ENCODE assay signal across 9 mouse cellular contexts in genomic region chr8:94994006-94994405, GRCm38 (mm10). TPM values are rescaled to one million over a fixed set of nuclear protein-coding genes. Genes with fewer than 3 reads are reported as not detected.
A peak's percentile ranks its signal among the peaks of the same experiment; 100 is the strongest.
DNase-seq lines count a peak whose midpoint lies in the region; ATAC-seq and TF ChIP-seq lines count a peak whose summit lies in the region.
"Had no signal": no experiment of that assay in that cellular context is flagged by ENCODE, and none has a peak within 500 bp of the region (broad histone marks: within the 10 kb centered on the region; RNA-seq: fewer than 3 reads in every experiment).

No protein-coding gene starts in this region.

- no peak for TF ChIP-seq CTCF in lung, adult 2 months (IDR thresholded peaks at IDR 0.05; ENCODE audit: insufficient read depth, low read length)
- TF ChIP-seq CTCF in stomach, postnatal 0 days (IDR thresholded peaks at IDR 0.05; ENCODE audit: low read depth) = no peak

- no peak overlapping the region for H3K4me3 ChIP-seq in lung, embryonic 15.5 days
- no peak overlapping the region for H3K4me3 ChIP-seq in lung, adult 2 months (replicated peaks; ENCODE audit: extremely low read depth, low read depth, low read length)
- no peak overlapping the region for H3K4me3 ChIP-seq in embryonic facial prominence, embryonic 14.5 days (ENCODE audit: low read depth, low read length)
- peak overlapping the region; percentile 68 for H3K4me3 ChIP-seq in midbrain, embryonic 11.5 days (ENCODE audit: low read depth, low read length)
- H3K4me3 ChIP-seq in stomach, postnatal 0 days (ENCODE audit: low read depth, low read length) = no peak overlapping the region

- 2% methylated on average over 14 of the region's 14 CpGs for WGBS in lung, embryonic 15.5 days
- WGBS in lung, adult 2 months = 17% methylated on average over 14 of the region's 14 CpGs
- 0% methylated on average over 10 of the region's 14 CpGs for WGBS in embryonic facial prominence, embryonic 14.5 days
- WGBS in midbrain, embryonic 11.5 days = 2% methylated on average over 14 of the region's 14 CpGs
- 11% methylated on average over 14 of the region's 14 CpGs for WGBS in stomach, postnatal 0 days

- H3K27ac ChIP-seq in lung, embryonic 15.5 days = peak overlapping the region; percentile 15; the same call in 1 of the 2 replicates
- H3K27ac ChIP-seq in embryonic facial prominence, embryonic 14.5 days (replicated peaks; ENCODE audit: low read depth, low read length) = peak overlapping the region; percentile 4; the same call in 1 of the 2 replicates
- peak overlapping the region; percentile 97 for H3K27ac ChIP-seq in midbrain, embryonic 11.5 days (ENCODE audit: low read depth, low read length)
- H3K27ac ChIP-seq in stomach, postnatal 0 days (replicated peaks) = no peak overlapping the region
- H3K27ac ChIP-seq: liver, embryonic 14.5 days had no signal

- H3K36me3 ChIP-seq in lung, embryonic 15.5 days = no peaks in the 10 kb centered on the region
- H3K36me3 ChIP-seq in embryonic facial prominence, embryonic 14.5 days (ENCODE audit: control insufficient read depth, insufficient read depth, low read length) = no peaks in the 10 kb centered on the region
- no peaks in the 10 kb centered on the region for H3K36me3 ChIP-seq in midbrain, embryonic 11.5 days (ENCODE audit: control insufficient read depth, insufficient read depth, low read length)
- H3K36me3 ChIP-seq in stomach, postnatal 0 days (ENCODE audit: control insufficient read depth, insufficient read depth, low read length) = no peaks in the 10 kb centered on the region

- H3K27me3 ChIP-seq in lung, embryonic 15.5 days = no peaks in the 10 kb centered on the region
- H3K27me3 ChIP-seq in embryonic facial prominence, embryonic 14.5 days (replicated peaks; ENCODE audit: control insufficient read depth, insufficient read depth, low read length) = no peaks in the 10 kb centered on the region
- no peaks in the 10 kb centered on the region for H3K27me3 ChIP-seq in midbrain, embryonic 11.5 days (ENCODE audit: control insufficient read depth, insufficient read depth, low read length)
- H3K27me3 ChIP-seq in stomach, postnatal 0 days (ENCODE audit: control insufficient read depth, insufficient read depth, low read length) = no peaks in the 10 kb centered on the region

- H3K9ac ChIP-seq in lung, embryonic 15.5 days = no peak overlapping the region
- peak overlapping the region; percentile 21; the same call in 1 of the 2 replicates for H3K9ac ChIP-seq in embryonic facial prominence, embryonic 14.5 days (ENCODE audit: low read depth, low read length)
- peak overlapping the region; percentile 97 for H3K9ac ChIP-seq in midbrain, embryonic 11.5 days (ENCODE audit: low read length)
- no peak overlapping the region for H3K9ac ChIP-seq in stomach, postnatal 0 days (ENCODE audit: low read length)
- H3K9ac ChIP-seq: liver, embryonic 14.5 days had no signal

- H3K4me2 ChIP-seq in lung, embryonic 15.5 days = no peak overlapping the region
- H3K4me2 ChIP-seq in embryonic facial prominence, embryonic 14.5 days (ENCODE audit: low read depth, low read length) = no peak overlapping the region; the same call in none of the 2 replicates
- peak overlapping the region; percentile 97 for H3K4me2 ChIP-seq in midbrain, embryonic 11.5 days
- H3K4me2 ChIP-seq in stomach, postnatal 0 days (replicated peaks; ENCODE audit: low read depth) = no peak overlapping the region

- peaks cover 59% of the 10 kb centered on the region for H3K4me1 ChIP-seq in lung, embryonic 15.5 days
- peaks cover 25% of the 10 kb centered on the region for H3K4me1 ChIP-seq in lung, adult 2 months (ENCODE audit: control insufficient read depth, insufficient read depth, low read length)
- peaks cover 20% of the 10 kb centered on the region; the same call in 1 of the 2 replicates for H3K4me1 ChIP-seq in embryonic facial prominence, embryonic 14.5 days (ENCODE audit: control insufficient read depth, insufficient read depth, low read length)
- peaks cover 46% of the 10 kb centered on the region for H3K4me1 ChIP-seq in midbrain, embryonic 11.5 days (ENCODE audit: control insufficient read depth, insufficient read depth, low read length)
- peaks cover 7% of the 10 kb centered on the region for H3K4me1 ChIP-seq in stomach, postnatal 0 days (replicated peaks; ENCODE audit: control insufficient read depth, insufficient read depth)

- no peak for DNase-seq in lung, adult 2 months
- DNase-seq in embryonic facial prominence, embryonic 14.5 days (ENCODE audit: low spot score) = peak; percentile 90
- DNase-seq in heart, postnatal 36 days = peak; percentile 50 to 58
- peak; percentile 86 to 94 for DNase-seq in layer of hippocampus, postnatal 14 days (ENCODE audit: low spot score in 2 of 2)
- DNase-seq in midbrain, embryonic 11.5 days (ENCODE audit: low spot score, missing footprints) = peak; percentile 99
- peak; percentile 38 for DNase-seq in stomach, postnatal 0 days (ENCODE audit: low spot score)
- DNase-seq in spleen, postnatal 4 days (ENCODE audit: low spot score in 2 of 2) = no peak

- H3K9me3 ChIP-seq in lung, embryonic 15.5 days = no peaks in the 10 kb centered on the region
- H3K9me3 ChIP-seq in embryonic facial prominence, embryonic 14.5 days (ENCODE audit: control insufficient read depth, low read length) = no peaks in the 10 kb centered on the region
- H3K9me3 ChIP-seq in midbrain, embryonic 11.5 days (ENCODE audit: control insufficient read depth, low read length) = no peaks in the 10 kb centered on the region
- H3K9me3 ChIP-seq in stomach, postnatal 0 days (ENCODE audit: control insufficient read depth, low read length) = no peaks in the 10 kb centered on the region

- intact Hi-C loops in heart, postnatal 36 days (cut with DNase I) = no loop called here

- no peak; the same call in 1 of the 2 replicates for ATAC-seq in lung, embryonic 15.5 days (ENCODE audit: borderline replicate concordance, extremely low read depth, low FRiP score, low TSS enrichment)
- peak; percentile 89 for ATAC-seq in embryonic facial prominence, embryonic 14.5 days (ENCODE audit: low read depth)
- peak; percentile 93 for ATAC-seq in midbrain, embryonic 11.5 days (ENCODE audit: low FRiP score)
- ATAC-seq in stomach, postnatal 0 days (ENCODE audit: low FRiP score, low TSS enrichment) = no peak

- no peak for TF ChIP-seq EP300 in stomach, postnatal 0 days (optimal IDR thresholded peaks at IDR 0.05)

- TF ChIP-seq POLR2A in lung, adult 2 months (IDR thresholded peaks at IDR 0.05; ENCODE audit: borderline replicate concordance, extremely low read depth, low read depth, low read length) = no peak

RNA-seq across cellular contexts. Expression of gene Adgrg1, which starts 19.5 kb away (rescaled TPM):
- polyA plus RNA-seq in lung, embryonic 15.5 days (2015; fragmentation: Nextera tagmentation; extraction: Ambion mirVana) = 35.4 and 35.6 TPM in 2 replicates
- 192 and 233 TPM in 2 replicates for polyA plus RNA-seq in lung, adult 2 months (2012; rRNA removed)
- polyA plus RNA-seq in embryonic facial prominence, embryonic 14.5 days (2014; fragmentation: Nextera tagmentation; extraction: Ambion mirVana) = 16.3 and 18.8 TPM in 2 replicates
- total RNA-seq in heart, postnatal 36 days (2021) = 10 to 100 TPM; 42.5 to 62.0 TPM
- 100 to 1,000 TPM; 113 to 146 TPM for total RNA-seq in layer of hippocampus, postnatal 14 days (2021)
- polyA plus RNA-seq in midbrain, embryonic 11.5 days (2014; fragmentation: Nextera tagmentation; extraction: Ambion mirVana) = 153 and 157 TPM in 2 replicates
- 42.4 and 50.9 TPM in 2 replicates for polyA plus RNA-seq in stomach, postnatal 0 days (2015; fragmentation: Nextera tagmentation; extraction: Ambion mirVana)

RNA-seq across cellular contexts. Expression of gene Adgrg3, which starts 23.5 kb away (rescaled TPM):
- 4.3 and 5.2 TPM in 2 replicates for polyA plus RNA-seq in lung, embryonic 15.5 days (2015; fragmentation: Nextera tagmentation; extraction: Ambion mirVana)
- 15.4 and 18.9 TPM in 2 replicates for polyA plus RNA-seq in lung, adult 2 months (2012; rRNA removed)
- 3.3 and 3.6 TPM in 2 replicates for polyA plus RNA-seq in embryonic facial prominence, embryonic 14.5 days (2014; fragmentation: Nextera tagmentation; extraction: Ambion mirVana)
- total RNA-seq in heart, postnatal 36 days (2021) = 1 to 10 TPM; 1.9 to 2.1 TPM
- total RNA-seq in layer of hippocampus, postnatal 14 days (2021) = under 1 TPM in 1 of 2 experiments, not detected in 1; 0.48 TPM
- 2.6 and 2.8 TPM in 2 replicates for polyA plus RNA-seq in midbrain, embryonic 11.5 days (2014; fragmentation: Nextera tagmentation; extraction: Ambion mirVana)
- 0.61 and 0.92 TPM in 2 replicates for polyA plus RNA-seq in stomach, postnatal 0 days (2015; fragmentation: Nextera tagmentation; extraction: Ambion mirVana)

Comparison
In these comparisons a context has a peak if more than half of its experiments do, and no peak if none do; other contexts are left out.
1. ATAC-seq: peak in embryonic facial prominence, embryonic 14.5 days (single experiment) and midbrain, embryonic 11.5 days (single experiment); none in lung, embryonic 15.5 days (single experiment) and stomach, postnatal 0 days (single experiment).
2. H3K9ac ChIP-seq: peak in embryonic facial prominence, embryonic 14.5 days (single experiment) and midbrain, embryonic 11.5 days (single experiment); none in lung, embryonic 15.5 days (single experiment) and stomach, postnatal 0 days (single experiment).
3. DNase-seq: peak in embryonic facial prominence, embryonic 14.5 days (single experiment), heart, postnatal 36 days (2 of 2), layer of hippocampus, postnatal 14 days (2 of 2), midbrain, embryonic 11.5 days (single experiment) and stomach, postnatal 0 days (single experiment); none in lung, adult 2 months (single experiment) and spleen, postnatal 4 days (0 of 2).